Mouse (Mus musculus) embryonic facial prominence, embryonic 15.5 days (tissue): ENCODE results near the gene Cdh24. TPM values are rescaled to one million over a fixed set of nuclear protein-coding genes. Genes with fewer than 3 reads are reported as not detected.
A peak's percentile ranks its signal among the peaks of the same experiment; 100 is the strongest.
"Not testable (repeated sequence)": the region's sequence is repeated elsewhere in the genome, so short reads cannot be mapped to it uniquely, and the experiment has no call there.

Source experiments
- ATAC-seq: fragments of 200-750 bp; cut with Nextera tagmentation; 2 replicates; pipeline ENCODE4 v1.8.0; 2017; ENCODE audit warnings: low read depth, moderate TSS enrichment; ENCODE audit not compliant: insufficient number of reproducible peaks, low FRiP score, low TSS enrichment
- H3K27ac ChIP-seq: fragments of 300-500 bp; sonication (generic); replicated peaks from 2 replicates; pipeline ENCODE4 v1.5.1; 2015; ENCODE audit warnings: mild to moderate bottlenecking, inconsistent platforms
- H3K27me3 ChIP-seq: fragments of 300-500 bp; sonication (generic); 2 replicates; pipeline ENCODE4 v1.6.1; 2015; ENCODE audit warnings: inconsistent platforms
- H3K36me3 ChIP-seq: fragments of 300-500 bp; sonication (generic); 2 replicates; pipeline ENCODE4 v1.6.1; 2015; ENCODE audit warnings: mild to moderate bottlenecking, inconsistent platforms
- H3K4me1 ChIP-seq: fragments of 300-500 bp; sonication (generic); 2 replicates; pipeline ENCODE4 v1.6.1; 2015; ENCODE audit warnings: inconsistent platforms
- H3K4me2 ChIP-seq: fragments of 300-500 bp; sonication (generic); replicated peaks from 2 replicates; pipeline ENCODE4 v1.6.1; 2015; ENCODE audit warnings: mild to moderate bottlenecking, inconsistent platforms
- H3K4me3 ChIP-seq: fragments of 300-500 bp; sonication (generic); replicated peaks from 2 replicates; pipeline ENCODE4 v1.5.1; 2015; ENCODE audit warnings: mild to moderate bottlenecking, inconsistent platforms
- H3K9ac ChIP-seq: fragments of 300-500 bp; sonication (generic); 2 replicates; pipeline ENCODE4 v1.6.1; 2015; ENCODE audit warnings: inconsistent platforms
- H3K9me3 ChIP-seq: fragments of 300-500 bp; sonication (generic); replicated peaks from 2 replicates; pipeline ENCODE4 v1.6.1; 2016; ENCODE audit warnings: inconsistent platforms
- WGBS: fragments of 180-500 bp; shearing (Covaris S2); methylation state at CpG from one replicate; pipeline ENCODE4 v1.1.7; 2015; 5-methylcytosine and 5-hydroxymethylcytosine counted together
- polyA plus RNA-seq: library from polyadenylated mRNA; unstranded; fragments of >200 nt; fragmentation: Nextera tagmentation; extraction: Ambion mirVana; gene quantifications from 2 replicates; pipeline ENCODE4 v1.2.1, GENCODE M21; 2015

Cdh24 gene
- polyA plus RNA-seq, 1 experiment from 2014 or later = 4.8 TPM

DNA sequence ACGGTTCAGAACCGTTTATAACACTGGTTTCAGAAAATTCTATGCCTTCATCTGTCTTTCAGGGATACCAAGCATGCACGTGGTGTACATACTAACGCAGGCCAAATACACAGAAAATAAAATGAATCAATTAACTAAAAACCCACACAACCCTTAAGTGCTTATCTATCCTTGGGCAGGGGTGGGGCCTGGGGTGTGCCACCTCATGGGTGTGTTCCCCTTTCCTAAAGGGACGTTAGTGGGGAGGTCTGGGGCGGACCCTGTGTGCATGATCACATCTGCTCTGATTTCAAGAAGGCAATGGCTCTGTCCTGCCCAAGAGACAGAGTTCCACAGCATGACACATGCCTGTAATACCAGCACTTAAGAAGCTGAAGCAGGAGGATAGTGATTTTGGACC, 17.8 kb downstream of the Cdh24 start:
- H3K36me3 ChIP-seq = no peaks in the 10 kb centered on the region
- no peak overlapping the region for H3K27ac ChIP-seq
- ATAC-seq = no peak
- H3K4me1 ChIP-seq = no peaks in the 10 kb centered on the region
- H3K27me3 ChIP-seq = no peaks in the 10 kb centered on the region
- H3K4me3 ChIP-seq = no peak overlapping the region
- H3K9me3 ChIP-seq = no peaks in the 10 kb centered on the region
- 78% methylated on average over 6 of the region's 6 CpGs for WGBS
- H3K4me2 ChIP-seq = no peak overlapping the region
- H3K9ac ChIP-seq = no peak overlapping the region

- H3K4me1 ChIP-seq = peaks cover 11% of the 10 kb centered on the region
- no peaks in the 10 kb centered on the region for H3K9me3 ChIP-seq
- no peak within 1 kb of the TSS for H3K27ac ChIP-seq
- no peak for ATAC-seq
- H3K4me2 ChIP-seq = no peak within 1 kb of the TSS
- no peak within 1 kb of the TSS for H3K4me3 ChIP-seq
- H3K27me3 ChIP-seq = no peaks in the 10 kb centered on the region
- H3K36me3 ChIP-seq = peaks cover 5% of the 10 kb centered on the region; the same call in 1 of the 2 replicates
- H3K9ac ChIP-seq = no peak within 1 kb of the TSS
- WGBS = 81% methylated on average over 1 of the region's 1 CpGs
These were observed 20.0 kb downstream of the Cdh24 start, which contains the start of gene Psmb11 for GRCm38 (mm10) chr14:54621133-54621532. Gene Psmb11 (plus strand): TSS chr14:54621433.

- peak within 1 kb of the TSS; percentile 86 for H3K9ac ChIP-seq
- H3K27ac ChIP-seq = peak within 1 kb of the TSS; percentile 77
- peak within 1 kb of the TSS; percentile 59 for H3K4me2 ChIP-seq
- no peaks in the 10 kb centered on the region for H3K27me3 ChIP-seq
- peaks cover 23% of the 10 kb centered on the region for H3K36me3 ChIP-seq
- H3K4me1 ChIP-seq = peaks cover 11% of the 10 kb centered on the region
- under 1% methylated on average over 25 of the region's 25 CpGs for WGBS
- ATAC-seq = peak; percentile 88
- peak within 1 kb of the TSS; percentile 81 for H3K4me3 ChIP-seq
- no peaks in the 10 kb centered on the region for H3K9me3 ChIP-seq
These were observed 23.2 kb downstream of the Cdh24 start, which contains the start of gene Psmb5 for GRCm38 (mm10) chr14:54617897-54618365. Gene Psmb5 (minus strand): TSS chr14:54618022.

DNA sequence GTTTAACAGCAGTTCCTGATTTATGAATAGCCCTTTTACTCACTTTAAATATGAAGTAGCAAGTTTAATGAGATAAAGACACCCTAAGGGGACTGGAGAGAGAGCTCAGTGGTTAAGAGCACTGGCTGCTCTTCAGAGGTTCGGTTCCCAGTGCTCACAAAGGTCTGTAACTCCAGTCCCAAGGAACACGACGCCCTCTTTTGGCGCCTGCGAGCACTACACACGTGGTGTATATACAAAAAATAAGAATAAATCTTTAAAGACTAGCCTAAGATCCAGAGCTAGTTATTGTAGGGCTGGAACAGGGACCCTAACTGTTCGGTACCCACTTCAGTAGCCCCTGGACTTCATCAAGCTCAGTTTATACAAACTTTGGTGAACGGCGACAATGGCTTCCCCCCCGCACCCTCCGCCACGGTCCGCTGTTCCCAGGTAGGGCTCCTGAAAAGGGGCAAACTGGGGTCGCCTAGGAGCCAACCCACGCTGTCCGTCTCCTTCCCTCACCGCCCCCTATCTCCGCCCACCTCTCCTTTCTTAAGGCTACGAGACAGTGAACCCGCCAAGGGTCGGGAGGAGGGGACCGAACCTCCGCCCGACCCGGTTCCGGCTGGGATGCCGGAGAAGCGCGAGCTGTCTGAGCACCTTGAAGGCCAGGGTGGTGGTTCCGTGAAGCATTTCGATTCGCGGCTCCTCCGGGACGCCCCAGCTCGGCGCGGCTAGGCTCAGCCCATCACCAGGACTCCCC, 23.8 kb downstream of the Cdh24 start:
- H3K36me3 ChIP-seq = peaks cover 28% of the 10 kb centered on the region
- peak; percentile 31 for ATAC-seq
- peak overlapping the region; percentile 77 for H3K27ac ChIP-seq
- H3K9ac ChIP-seq = peak overlapping the region; percentile 86
- H3K27me3 ChIP-seq = no peaks in the 10 kb centered on the region
- H3K4me2 ChIP-seq = peak overlapping the region; percentile 59
- WGBS = 1% methylated on average over 38 of the region's 38 CpGs
- no peaks in the 10 kb centered on the region for H3K9me3 ChIP-seq
- H3K4me3 ChIP-seq = peak overlapping the region; percentile 81
- H3K4me1 ChIP-seq = peaks cover 11% of the 10 kb centered on the region

DNA sequence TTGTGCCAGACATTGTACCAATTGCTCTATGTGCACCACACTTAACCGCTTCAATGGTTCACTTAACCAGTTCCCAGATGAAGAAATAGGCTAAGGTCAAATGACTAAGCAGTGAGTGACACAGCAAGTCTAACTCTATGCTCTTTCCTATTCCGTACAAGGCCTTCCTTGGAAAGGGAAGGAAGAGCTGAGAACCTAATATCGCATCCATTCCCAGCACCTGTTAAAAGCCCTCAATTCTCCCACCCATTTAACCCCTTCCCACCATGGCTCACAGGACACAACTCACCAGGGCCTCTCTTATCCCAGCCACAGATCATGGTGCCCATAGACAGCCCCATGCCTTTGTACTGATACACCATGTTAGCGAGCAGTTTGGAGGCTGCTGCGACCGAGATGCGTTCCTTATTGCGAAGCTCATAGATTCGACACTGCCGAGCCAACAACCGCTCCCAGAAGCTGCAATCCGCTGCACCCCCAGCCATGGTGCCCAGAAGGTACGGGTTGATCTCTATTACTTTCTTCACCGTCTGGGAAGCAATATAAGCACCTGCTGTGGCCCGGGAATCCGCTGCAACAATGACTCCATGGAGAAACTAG, 24.8 kb downstream of the Cdh24 start:
- no peaks in the 10 kb centered on the region for H3K27me3 ChIP-seq
- 91% methylated on average over 16 of the region's 16 CpGs for WGBS

GRCm38 (mm10) chr14:54614130-54614529, 27.0 kb downstream of the Cdh24 start:
- 85% methylated on average over 16 of the region's 16 CpGs for WGBS
- H3K4me2 ChIP-seq = not testable (repeated sequence)
- peaks cover 44% of the 10 kb centered on the region for H3K36me3 ChIP-seq

More for the DNA sequence above, 24.8 kb downstream of the Cdh24 start:
- ATAC-seq = no peak
- Histone ChIP-seq H3K36me3 (peaks cover 35% of the 10 kb centered on the region), H3K9ac (no peak overlapping the region), H3K27ac (no peak overlapping the region), H3K4me1 (peaks cover 11% of the 10 kb centered on the region), H3K4me3 (0 out of 2 replicates have a peak overlapping the region, but pooled peaks have one; percentile 81), H3K4me2 (no peak overlapping the region), H3K9me3 (no peaks in the 10 kb centered on the region)

DNA sequence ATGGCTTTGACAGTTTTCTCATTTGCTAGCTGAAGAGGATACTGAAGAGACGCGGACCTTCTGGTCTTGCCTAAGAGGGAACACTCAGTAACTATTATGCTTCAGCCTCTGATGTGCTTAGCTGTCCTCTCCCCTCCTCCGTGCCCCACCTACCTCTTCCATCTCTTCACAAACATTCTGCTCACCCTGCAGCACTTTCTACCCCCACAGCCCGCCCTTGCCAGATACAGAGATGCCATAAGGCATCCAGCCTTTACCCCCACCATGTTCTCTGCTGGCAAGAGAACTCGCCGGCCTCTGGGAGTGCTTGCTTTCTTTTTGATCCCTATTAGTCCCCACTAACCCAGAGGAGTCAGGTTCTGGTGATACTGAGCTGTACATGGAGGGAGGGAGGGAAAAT, 30.5 kb downstream of the Cdh24 start:
- Histone ChIP-seq H3K4me1 (no peaks in the 10 kb centered on the region), H3K27me3 (no peaks in the 10 kb centered on the region), H3K9me3 (no peaks in the 10 kb centered on the region), H3K9ac (no peak overlapping the region), H3K4me2 (no peak overlapping the region), H3K4me3 (no peak overlapping the region), H3K36me3 (peaks cover 37% of the 10 kb centered on the region), H3K27ac (no peak overlapping the region)
- WGBS = 76% methylated on average over 6 of the region's 6 CpGs
- ATAC-seq = no peak

More at GRCm38 (mm10) chr14:54614130-54614529, 27.0 kb downstream of the Cdh24 start:
- not testable (repeated sequence) for H3K4me3 ChIP-seq, H3K9me3 ChIP-seq, ATAC-seq, H3K27ac ChIP-seq, H3K9ac ChIP-seq, H3K27me3 ChIP-seq
- H3K4me1 ChIP-seq = peaks cover 11% of the 10 kb centered on the region

DNA sequence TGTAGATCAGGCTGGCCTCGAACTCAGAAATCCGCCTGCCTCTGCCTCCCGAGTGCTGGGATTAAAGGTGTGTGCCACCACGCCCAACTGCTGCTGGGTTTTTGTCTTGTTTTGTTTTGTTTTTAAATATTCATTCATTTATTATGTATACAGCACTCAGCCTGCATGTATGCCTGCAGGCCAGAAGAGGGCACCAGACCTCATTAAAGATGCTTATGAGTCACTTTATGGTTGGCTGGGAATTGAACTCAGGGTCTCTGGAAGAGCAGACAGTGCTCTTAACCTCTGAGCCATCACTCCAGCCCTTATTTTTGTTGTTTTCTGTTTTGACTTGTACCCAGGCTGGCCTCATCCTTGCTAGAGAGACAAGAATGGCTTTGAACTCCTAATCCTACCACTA, 31.2 kb downstream of the Cdh24 start:
- Histone ChIP-seq H3K27me3 (no peaks in the 10 kb centered on the region), H3K9me3 (no peaks in the 10 kb centered on the region), H3K4me3 (no peak overlapping the region), H3K27ac (no peak overlapping the region), H3K4me2 (no peak overlapping the region), H3K4me1 (peaks cover under 1% of the 10 kb centered on the region; the same call in 1 of the 2 replicates), H3K9ac (no peak overlapping the region), H3K36me3 (peaks cover 35% of the 10 kb centered on the region)
- 76% methylated on average over 4 of the region's 4 CpGs for WGBS
- no peak for ATAC-seq

DNA sequence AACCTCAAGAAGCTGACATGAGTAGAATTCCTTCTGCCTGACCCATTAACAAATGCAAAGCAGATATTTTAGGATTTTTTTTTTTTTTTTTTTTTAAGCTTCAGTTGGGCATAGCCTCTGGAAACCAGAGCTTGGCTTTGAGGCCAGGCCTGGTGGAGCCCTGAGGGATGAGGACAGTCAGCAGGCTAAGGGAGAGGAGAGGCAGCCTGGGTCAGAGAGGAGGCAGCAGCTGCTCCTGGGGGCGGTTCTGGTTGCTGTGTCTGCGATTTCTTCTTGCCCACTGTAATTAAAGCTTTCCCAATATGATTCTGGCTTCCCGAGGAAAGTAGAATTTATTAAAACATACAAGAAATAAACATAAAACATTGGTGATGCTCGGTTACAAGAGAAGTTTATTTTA, 31.9 kb downstream of the Cdh24 start:
- Histone ChIP-seq H3K9me3 (no peaks in the 10 kb centered on the region), H3K4me1 (peaks cover 7% of the 10 kb centered on the region), H3K4me2 (no peak overlapping the region), H3K9ac (no peak overlapping the region), H3K27ac (no peak overlapping the region), H3K36me3 (peaks cover 28% of the 10 kb centered on the region), H3K27me3 (no peaks in the 10 kb centered on the region), H3K4me3 (no peak overlapping the region)
- ATAC-seq = no peak
- WGBS = 41% methylated on average over 4 of the region's 4 CpGs

DNA sequence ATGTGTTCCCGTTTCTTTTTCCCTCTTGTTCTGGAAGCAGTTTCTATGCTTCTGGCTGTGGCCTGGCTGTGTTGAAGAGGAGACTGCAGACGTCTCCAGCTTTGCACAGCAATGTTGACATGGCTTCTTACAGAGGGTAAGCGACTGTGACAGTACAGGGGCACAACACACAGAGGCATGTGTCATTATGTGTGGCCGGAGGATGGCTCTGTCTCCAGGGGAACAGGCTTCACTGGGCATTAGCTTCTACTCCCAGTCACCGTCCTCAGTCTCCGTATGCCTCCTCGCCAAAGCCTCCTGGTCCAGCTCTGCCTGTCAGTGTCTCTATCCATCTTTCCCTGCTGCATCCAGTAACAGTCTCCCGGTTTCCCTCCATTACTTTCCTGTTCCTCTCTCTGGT, 33.9 kb downstream of the Cdh24 start:
- H3K9ac ChIP-seq = no peak overlapping the region
- no peak overlapping the region for H3K4me2 ChIP-seq
- H3K36me3 ChIP-seq = peaks cover 16% of the 10 kb centered on the region; the same call in 1 of the 2 replicates
- WGBS = 53% methylated on average over 8 of the region's 8 CpGs
- ATAC-seq = no peak
- peaks cover 21% of the 10 kb centered on the region for H3K4me1 ChIP-seq
- H3K27me3 ChIP-seq = no peaks in the 10 kb centered on the region
- no peak overlapping the region for H3K27ac ChIP-seq
- H3K4me3 ChIP-seq = no peak overlapping the region
- H3K9me3 ChIP-seq = no peaks in the 10 kb centered on the region

GRCm38 (mm10) chr14:54605752-54606321, 35.3 kb downstream of the Cdh24 start, which contains the start of gene 4931414P19Rik:
Gene 4931414P19Rik (minus strand): TSS chr14:54605993.
- 0 out of 2 replicates have a peak, but pooled peaks have one; percentile 51 for ATAC-seq
- Histone ChIP-seq H3K27me3 (no peaks in the 10 kb centered on the region), H3K4me2 (peak within 1 kb of the TSS; percentile 65), H3K9ac (peak within 1 kb of the TSS; percentile 12), H3K4me1 (peaks cover 23% of the 10 kb centered on the region), H3K4me3 (peak within 1 kb of the TSS; percentile 56), H3K36me3 (peaks cover 8% of the 10 kb centered on the region; the same call in 1 of the 2 replicates), H3K9me3 (no peaks in the 10 kb centered on the region), H3K27ac (peak within 1 kb of the TSS; percentile 85)
- 0% methylated on average over 38 of the region's 39 CpGs for WGBS
